Mouse (Mus musculus) liver, postnatal 0 days (tissue): ENCODE results near the gene Gm10719.
"Not testable (repeated sequence)": the region's sequence is repeated elsewhere in the genome, so short reads cannot be mapped to it uniquely, and the experiment has no call there.

ENCODE experiments used
- CTCF ChIP-seq: sonication (generic); IDR thresholded peaks from 2 replicates; pipeline ENCODE4 v1.5.1; 2016; ENCODE audit warnings: antibody characterized with exemption, low read depth
- EP300 ChIP-seq: IDR thresholded peaks from 2 replicates; pipeline ENCODE4 v1.6.1; 2016; ENCODE audit warnings: antibody characterized with exemption, low read depth, mild to moderate bottlenecking

GRCm38 (mm10) chr9:3023985-3024648, 6.9 kb downstream of the Gm10719 start:
- not testable (repeated sequence) for TF ChIP-seq CTCF, EP300
